Mouse (Mus musculus) adrenal gland, adult 8-10 months (tissue): ENCODE data around the gene Hmgb1. TPM values are rescaled to one million over a fixed set of nuclear protein-coding genes. Genes with fewer than 3 reads are reported as not detected.

Experiments
- DNase-seq: peaks from one replicate; pipeline ENCODE4 v3.0.0; 2022
- total RNA-seq, 4 experiments: library from RNA; stranded (reverse); gene quantifications; 2 replicates each; pipeline ENCODE4 v1.2.4; 2022

Gene Hmgb1
- total RNA-seq, 4 experiments from 2014 or later, result 138 to 162 (median 149) TPM

DNA sequence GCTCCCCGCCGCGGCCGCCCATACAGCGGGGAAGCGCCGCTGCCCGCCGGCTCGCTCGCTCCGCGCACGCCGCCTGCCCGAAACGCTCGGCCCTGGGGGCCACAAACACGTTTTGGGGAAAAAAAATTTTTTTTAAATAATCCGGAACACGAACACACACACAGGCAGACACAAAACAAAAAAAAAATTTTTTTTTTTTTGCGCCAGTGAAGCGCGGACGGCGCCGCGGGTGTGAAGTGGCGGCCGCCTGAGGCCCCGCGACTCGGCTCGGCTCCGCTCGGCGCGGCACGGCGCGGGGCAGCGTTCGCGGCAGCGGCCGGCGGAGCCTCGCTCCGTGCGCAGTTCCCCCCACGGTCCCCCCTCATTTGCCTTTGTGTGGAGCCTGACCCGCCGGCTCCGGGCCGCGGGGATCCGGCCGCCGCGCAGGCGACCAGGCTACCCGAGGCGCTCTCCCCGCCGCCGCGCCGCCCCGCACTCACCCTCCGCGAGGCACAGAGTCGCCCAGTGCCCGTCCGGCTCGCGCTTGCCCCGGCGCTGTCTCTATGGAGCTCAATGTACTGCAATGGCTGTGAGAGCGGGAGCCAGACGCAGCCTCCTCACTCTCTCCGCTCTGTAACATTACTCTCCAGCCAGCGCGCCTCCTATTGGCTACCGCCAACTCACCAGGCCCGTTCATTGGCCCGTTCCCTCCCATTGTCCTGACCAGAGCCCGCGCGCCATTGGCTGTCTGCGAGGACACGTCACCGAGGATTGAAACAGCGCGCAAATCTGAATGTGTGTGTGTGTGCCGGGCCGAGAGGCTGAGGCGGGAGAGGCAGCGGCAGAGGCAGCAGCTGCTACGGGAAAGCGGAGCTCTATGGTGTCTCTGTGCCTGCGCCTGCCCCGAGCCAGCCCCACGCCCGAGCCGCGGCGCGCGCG, 131.6 kb downstream of the Hmgb1 start:
- DNase-seq, result peak; percentile 99

DNA sequence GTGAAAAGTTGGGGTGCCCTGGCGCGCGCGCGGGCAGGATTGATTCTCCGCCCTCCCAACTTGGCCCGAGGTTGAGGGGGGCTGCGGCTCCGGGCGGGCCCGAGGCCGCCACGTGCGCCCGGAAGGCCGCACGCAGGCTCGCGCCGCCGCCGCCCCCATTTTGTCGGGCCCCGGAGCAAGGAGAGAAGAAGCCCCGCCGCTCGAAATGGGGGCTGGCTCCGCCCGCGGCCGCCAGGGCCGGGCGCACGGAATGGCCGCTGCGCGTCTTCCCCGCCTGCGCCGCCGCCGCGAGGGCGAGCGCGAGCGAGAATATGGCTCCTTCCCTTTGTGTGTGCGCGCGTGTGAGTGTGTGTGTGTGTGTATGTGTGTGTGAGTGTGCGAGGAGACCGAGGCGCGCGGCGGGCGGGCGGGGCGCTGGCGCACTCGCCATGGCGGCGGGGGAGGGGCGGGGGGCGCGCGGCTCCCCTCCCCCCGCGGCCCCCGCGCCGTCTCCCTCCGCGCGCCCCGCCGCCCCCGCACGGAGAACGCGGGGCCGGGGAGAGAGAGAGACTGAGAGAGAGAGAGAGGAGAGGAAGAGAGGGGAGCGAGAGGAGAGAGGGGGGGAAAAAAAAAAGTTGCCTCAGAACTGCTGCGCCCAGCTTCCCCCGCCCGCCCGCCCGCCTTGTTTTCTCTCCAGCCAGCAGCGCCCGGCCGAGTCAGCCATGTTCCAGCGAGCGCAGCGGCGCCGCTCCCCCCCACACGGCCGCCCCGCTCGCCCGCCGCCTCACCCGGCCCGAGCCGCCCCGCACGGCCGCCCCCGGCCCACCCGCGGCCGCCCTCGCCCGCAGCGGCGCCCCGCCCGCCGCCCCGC, 132.5 kb downstream of the Hmgb1 start:
- peak; percentile 75 for DNase-seq

DNA sequence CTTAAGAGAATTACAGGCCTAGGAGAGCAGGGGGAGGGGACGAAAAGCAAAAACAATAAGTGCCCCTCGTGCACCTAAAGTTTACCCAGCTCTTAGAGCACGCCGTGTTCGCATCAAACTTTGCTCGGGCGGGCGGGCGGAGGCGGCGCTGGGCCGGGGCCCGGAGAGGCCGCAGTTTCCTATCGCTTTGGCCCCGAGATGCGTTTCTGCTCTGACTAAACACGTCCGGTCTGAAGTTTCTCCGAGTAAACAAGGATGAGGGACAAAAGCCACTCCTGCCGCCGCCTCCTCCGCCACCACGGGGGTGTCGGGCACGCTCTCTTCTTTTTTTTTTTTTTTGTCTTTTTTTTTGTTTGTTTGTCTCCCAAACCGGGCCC, 133.1 kb downstream of the Hmgb1 start:
- no peak for DNase-seq

DNA sequence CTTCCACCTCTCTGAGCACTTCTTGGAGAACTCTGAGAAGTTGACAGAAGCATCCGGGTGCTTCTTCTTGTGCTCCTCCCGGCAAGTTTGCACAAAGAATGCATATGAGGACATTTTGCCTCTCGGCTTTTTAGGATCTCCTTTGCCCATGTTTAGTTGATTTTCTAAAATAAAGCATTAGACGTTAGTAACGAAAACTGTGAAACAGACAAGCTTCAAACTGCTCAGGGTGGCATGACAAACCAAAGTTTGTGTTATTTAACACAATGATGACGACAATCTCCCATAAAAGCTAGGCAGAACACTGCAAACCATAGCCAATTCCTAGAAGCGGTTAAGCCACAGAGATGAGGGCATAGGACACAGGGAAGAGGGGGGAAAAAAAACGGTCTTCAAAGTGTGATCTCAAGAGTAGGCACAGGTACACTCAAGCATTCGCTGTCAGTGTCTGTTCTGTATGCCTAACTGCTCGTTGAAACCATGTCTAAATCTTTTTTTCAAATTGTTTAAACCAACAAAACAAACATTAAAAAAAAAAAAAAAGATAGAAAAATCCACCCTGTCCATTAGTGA, 133.6 kb downstream of the Hmgb1 start:
- DNase-seq, result no peak

DNA sequence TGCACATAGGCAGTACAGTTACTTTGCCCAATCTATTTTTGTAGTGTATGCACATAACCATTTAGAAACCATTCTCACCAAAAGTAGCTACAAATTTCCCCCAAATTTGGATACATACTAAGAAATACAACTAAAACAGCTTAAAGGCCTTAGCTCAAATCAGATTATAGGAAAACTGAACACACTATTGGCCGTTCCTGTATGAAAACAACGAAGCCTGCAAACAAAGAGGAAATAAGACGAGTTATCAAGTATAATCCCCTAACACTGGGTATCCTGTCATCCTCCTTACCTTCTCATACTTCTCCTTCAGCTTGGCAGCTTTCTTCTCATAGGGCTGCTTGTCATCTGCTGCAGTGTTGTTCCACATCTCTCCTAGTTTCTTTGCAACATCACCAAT, 134.9 kb downstream of the Hmgb1 start:
- DNase-seq, result no peak

DNA sequence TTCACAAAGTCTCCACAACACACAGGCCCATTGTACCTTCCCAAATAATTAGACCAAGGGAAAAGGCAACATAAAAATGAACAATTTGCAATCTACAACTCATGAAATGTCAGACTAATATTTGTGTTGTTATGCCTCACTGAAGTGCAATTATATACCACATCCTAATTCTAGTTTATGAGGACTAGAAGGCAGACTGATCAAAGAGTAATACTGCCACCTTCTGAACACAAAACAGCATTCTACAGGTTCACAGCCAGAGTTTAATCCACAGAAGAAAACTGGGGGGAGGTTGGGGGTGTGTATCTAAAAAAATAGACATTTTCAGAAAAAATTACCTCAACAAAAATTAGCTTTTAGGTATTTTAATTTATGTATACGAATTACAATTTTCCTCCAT, 135.3 kb downstream of the Hmgb1 start:
- DNase-seq, result no peak

DNA sequence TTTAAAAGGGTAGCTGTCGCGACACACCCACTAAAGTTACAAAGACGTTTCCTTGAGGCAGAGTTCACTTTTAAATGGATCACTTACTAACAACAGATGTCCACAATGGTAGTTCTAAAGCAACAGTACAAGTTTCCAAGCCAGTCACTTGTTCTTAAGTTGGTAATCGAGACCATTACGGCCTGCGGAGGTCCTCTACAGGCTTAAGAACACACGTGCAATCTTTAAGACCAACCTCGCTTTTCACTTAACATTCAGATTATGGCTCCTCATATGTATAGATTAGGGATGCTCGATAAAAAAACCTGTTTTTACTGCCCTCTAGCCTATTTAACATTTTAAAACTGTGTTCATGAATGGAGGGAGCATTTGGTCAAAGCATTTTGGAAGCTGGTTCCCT, 137.6 kb downstream of the Hmgb1 start:
- no peak for DNase-seq

DNA sequence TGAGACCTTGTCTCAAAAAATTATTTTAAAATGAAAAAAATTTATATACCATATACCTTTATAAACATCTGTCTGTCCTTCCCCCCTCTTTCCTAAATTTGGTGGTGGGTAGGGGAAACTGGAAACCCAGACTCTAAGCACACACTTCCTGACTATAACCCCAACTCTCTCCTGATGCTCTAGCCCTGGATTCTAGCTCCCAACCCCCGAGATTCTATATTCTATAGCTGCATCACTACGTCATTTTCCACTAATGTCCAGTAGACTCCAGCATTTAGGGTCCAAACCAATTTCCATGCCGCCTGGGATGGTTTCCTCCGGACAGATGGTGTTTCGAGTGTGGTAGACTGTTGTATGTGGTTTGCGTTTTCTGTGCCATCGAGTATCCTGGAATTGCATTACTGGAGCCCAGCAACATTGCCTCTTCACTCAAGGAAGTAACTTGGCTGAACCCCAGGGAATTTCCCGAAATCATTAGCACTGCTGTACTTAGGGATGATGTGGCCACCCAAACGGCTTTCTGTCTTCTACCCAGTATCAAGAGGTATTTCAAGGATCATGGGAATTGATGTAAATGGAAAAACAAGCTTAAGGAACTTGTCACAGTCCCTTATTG, 138.7 kb downstream of the Hmgb1 start:
- no peak for DNase-seq

DNA sequence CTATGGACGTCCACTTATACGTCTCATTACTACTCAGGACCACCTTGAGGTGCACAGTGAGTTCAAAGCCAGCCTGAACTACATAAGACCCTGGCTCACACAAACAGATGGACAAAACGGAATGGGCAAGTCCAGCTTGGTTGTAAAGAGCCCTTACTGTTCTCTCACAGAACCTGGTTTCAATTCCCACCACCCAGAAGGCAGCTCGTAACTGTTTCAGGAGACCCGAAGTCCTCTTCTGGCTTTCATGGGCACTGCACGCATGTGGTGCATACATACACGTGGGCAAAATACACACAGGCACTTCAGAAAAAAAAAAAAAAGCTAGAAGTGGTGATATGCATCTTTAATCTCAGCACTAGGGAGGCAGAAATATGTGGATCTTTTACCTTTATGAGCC, 139.2 kb downstream of the Hmgb1 start:
- no peak for DNase-seq

DNA sequence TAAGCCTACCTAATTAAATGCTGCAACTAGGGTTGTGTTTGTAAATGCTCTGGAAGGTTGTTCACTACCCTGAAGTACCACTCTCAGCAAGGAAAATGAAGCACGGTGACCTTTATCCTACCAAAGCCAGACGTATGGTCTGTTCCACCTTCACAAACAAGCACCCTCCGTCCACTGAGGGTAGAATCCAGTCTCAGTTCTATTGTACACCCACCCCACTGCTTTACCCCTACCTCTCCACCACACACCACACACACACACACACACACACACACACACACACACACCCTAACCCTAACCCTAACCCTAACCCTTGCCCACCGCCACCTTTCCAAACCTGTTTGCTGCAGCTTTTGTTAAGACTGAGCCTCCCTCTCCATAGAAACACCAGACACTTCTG, 140.2 kb downstream of the Hmgb1 start:
- no peak for DNase-seq

DNA sequence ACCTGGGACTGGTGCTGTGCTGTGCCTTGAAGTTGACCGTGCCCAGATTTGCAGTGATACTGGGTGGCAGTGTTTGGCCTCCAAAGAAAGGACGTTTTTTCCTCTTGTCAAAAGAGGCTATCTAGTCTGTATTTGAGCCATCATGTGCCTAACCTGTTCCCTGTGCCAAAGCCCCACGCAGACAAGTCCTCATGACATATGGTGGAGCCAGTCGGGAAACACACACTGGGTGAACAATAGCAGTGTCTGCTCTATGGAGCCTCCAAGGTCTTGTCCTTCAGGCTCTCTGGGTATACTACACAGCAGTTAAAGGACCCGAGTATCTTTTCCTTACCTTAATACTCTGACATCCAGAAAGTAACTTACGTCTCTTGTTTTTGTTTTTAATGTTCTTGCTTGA, 141.0 kb downstream of the Hmgb1 start:
- DNase-seq, result no peak

DNA sequence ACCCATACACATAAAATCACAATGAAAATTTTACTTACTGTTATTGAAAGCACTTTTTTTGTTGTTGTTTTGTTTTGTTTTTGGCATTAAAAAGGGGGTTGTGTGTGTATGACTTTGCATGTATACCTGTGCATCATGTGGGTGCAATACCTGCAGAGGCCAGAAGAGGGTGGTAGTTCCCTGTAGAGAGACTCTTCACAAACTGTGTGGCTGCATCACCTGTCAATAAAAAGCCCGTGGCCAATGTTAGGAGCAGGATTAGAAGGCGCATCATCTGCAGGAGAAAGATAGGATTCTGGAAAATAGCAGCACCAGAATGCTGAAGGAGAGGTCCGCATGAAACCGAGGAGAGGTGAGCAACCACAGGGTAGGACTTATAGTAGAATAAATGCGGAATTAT, 144.5 kb downstream of the Hmgb1 start:
- DNase-seq, result no peak

DNA sequence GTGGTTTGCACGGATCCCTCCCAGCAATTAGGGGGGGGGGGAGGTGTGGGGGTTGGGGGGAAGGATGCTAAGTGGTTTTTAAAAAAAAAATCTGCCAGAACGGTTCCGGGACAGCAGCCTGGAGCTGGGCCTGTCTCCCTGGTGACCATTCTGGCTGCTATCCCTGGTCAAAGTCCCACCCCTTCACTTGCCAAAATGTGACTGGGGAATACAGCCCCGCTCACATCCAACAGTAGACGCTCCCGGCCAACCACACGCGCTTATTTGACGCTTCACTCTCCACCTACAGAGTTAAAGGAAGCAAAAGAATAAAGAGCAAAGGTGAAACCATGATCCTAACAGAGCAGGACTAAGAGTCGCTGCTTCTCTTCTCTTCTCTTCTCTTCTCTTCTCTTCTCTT, 146.6 kb downstream of the Hmgb1 start:
- DNase-seq, result no peak

DNA sequence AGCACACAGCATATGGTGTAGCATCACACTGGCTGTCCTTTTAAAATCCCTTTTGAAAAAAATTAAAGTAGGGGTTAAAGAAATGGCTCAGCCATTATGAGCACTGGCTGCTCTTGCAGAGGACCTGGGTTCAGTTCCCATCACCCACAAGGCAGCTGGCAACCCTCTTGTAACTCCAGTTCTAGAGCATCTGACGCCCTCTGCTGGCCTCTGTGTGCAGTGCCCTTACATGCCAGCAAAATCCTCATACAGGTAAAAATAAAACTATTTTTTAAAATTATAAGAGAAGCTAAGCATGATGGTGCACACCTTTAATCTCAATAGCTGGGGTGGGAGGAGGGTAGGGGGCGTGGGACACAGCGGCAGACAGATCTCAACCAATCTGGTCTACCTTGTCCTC, 147.4 kb downstream of the Hmgb1 start:
- no peak for DNase-seq

DNA sequence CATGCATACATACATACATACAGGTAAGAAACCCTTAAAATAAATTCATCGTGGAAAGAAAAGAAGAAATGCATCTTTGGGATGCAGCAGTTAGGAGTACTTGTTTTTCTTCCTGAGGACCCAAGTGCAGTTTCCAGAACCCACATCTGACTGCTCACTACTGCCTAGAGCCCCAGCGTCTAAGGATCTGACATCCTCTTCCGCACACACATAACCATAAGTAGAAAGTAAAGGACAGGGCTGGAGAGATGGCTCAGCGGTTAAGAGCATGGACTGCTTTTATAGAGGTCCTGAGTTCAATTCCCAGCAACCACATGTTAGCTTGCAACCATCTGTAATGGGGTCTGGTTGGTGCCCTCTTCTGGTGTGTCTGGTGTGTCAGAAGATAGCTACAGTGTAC, 151.9 kb downstream of the Hmgb1 start:
- DNase-seq, result no peak

DNA sequence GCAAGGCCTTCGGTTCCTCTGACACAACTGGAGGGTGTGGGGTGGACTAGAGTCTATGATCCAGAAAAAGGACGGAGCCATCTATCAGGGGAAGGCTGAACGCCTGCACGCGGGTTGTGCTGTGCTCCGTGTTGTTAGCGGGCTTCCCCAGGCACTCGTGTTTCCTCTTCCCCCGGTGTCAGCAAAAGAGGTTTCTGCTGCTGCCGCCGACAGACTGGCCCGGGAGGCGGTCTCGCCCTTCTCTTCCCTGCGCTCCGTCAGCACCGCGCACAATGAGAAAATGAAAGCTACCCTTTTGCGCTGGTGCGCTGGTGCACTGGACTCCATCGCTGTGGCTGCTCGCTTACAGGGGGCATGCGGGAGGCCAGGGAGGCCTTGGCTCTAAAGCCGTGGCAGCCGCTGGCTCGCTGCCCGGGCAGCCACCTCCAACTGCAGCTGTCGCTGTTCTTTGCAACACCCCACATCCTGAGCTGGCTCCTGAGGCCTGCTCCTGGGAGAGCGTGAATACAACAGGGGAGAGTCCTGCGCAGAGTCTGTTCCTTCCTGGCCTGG, 153.0 kb downstream of the Hmgb1 start:
- peak; percentile 53 for DNase-seq

DNA sequence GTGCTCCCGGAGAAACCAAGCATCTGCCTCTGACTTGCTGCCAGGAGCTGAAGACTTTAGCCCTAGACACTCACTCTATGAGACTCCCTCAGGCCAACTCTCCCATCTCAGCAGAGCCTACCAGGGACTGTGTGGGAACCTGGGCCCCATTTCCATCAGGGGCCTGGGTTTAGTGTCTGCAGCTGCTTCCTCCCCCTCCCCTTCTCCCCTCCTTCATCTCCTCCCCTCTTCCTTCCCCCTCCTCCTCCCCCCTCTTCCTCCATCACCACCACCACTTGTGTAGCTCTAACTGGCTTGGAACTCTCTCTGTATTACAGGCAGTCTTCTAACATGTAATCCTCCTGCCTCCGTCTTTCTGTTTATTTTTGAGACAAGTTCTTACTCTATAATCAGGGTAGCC, 154.2 kb downstream of the Hmgb1 start:
- no peak for DNase-seq

DNA sequence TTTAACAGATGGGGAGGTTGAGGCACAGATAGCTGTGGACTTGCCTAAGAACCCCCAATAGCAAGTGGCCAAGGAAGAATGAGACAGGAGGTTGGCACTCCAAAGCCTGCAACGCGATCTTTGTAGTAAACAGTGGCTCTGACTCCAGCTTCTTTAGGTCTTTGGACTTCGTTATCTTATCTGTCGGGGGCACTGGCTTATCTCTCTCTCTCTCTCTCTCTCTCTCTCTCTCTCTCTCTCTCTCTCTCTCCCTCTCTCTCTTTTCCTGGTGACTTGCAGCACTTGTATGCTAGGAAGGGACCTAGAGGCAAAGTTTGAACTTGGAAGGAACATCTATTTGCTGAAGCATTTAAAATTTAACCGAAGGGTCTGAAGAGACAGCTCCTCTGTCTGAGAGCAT, 155.9 kb downstream of the Hmgb1 start:
- no peak for DNase-seq

DNA sequence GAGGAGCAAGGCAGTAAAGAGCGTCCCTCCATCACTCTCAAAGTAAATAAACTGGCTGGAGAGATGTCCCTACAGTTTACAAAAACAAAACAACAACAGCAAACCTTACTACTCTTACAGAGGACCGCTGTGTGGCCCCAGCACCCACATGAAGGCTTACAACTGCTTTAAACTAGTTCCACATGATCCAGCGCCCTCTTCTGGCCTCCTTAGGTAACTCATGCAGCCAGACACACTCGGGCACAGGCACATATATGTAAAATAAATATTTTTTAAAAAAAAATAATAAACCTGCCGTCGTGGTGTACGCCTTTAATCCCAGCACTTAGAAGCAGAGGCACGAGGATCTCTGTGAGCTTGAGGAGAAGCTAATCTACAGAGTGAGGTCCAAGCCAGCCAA, 156.9 kb downstream of the Hmgb1 start:
- DNase-seq, result no peak

DNA sequence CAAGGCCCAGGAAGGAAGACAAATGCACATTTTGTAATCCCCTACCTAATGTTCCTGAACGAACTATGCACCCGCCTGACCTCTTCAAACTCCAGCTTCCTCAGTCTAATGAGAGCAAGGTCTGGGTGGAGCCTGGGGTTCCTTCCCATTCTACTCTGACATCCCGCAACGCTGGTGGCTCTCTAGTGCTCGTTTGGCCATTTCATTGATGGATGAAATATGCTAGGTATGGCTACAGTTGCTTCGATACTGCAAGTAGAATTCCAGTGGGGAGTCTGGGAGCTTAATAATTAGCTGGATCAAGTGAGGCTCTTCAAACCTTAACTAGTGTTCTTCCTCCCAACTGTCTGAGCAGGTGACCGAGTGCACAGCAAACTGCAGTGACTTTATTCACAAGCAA, 163.2 kb downstream of the Hmgb1 start:
- no peak for DNase-seq

DNA sequence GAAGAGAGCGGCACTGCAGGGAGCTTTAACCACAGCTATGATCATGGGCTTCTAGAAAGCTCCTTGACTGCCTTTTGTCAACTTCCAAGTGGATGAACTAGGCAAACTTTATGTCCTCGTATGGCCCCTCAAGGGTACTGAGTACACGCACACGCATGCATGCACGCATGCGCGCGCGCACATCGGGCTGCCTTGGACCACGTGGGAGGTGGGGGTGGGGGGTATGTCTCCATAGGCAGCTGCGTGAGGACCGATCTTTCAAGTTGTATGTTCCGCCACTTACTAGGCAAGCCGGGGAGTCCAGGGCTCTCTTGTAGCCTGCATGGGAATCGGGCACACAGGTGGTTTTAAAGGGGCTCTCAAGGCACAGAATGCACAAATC, 163.6 kb downstream of the Hmgb1 start:
- no peak for DNase-seq

DNA sequence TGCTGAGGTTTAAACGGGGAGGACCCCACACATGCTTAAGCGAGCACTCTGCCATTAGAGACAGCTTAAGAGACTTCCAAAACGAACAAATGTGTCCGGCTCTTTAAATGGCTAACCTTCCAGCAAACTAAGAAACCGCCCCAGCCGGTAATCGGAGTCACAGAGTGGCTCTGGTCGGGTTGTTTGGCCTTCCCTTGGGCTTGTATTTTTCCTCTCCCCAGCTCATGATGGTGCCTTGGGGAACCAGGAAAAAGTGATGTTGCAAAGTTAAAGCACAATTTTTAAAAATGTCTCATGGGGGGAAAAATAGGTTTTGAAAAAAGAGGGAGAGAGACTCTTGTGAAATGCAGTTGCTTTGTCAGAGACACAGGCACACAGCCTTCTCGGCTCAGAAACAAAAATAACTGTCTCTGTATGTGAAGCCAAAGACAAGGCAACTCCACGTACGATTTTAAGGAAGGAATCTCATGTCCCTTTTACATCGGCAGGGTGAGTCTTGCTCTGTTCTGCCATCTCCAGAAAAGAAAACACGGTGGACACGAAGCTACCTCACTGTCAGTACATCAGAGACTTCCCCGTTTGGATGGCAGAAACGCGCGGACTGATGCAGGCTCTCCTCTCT, 164.1 kb downstream of the Hmgb1 start:
- no peak for DNase-seq
